Comparison of ENCODE assay signal across 21 mouse cellular contexts in genomic region chr6:56029986-56030385, GRCm38 (mm10). TPM values are rescaled to one million over a fixed set of nuclear protein-coding genes. Genes with fewer than 3 reads are reported as not detected.
"Had no signal": no experiment of that assay in that cellular context is flagged by ENCODE, and none has a peak within 500 bp of the region (broad histone marks: within the 10 kb centered on the region; RNA-seq: fewer than 3 reads in every experiment).

No protein-coding gene starts in this region.

- H3K4me2 ChIP-seq: liver, embryonic 12.5 days; lung, embryonic 14.5 days; neural tube, embryonic 12.5 days; stomach, embryonic 15.5 days had no signal

- ATAC-seq: liver, embryonic 12.5 days; midbrain, embryonic 16.5 days had no signal

- DNase-seq: lung, adult 18-20 months; lung, embryonic 14.5 days; lung, postnatal 10 days; lung, postnatal 4 days; right cerebral cortex, postnatal 14 days; thymus, adult 2 months; thymus, postnatal 25 days; thymus, postnatal 4 days had no signal

- H3K27ac ChIP-seq: liver, embryonic 12.5 days; liver, embryonic 14.5 days; midbrain, embryonic 10.5 days; neural tube, embryonic 12.5 days; stomach, embryonic 15.5 days; stomach, postnatal 0 days had no signal

- H3K9ac ChIP-seq: liver, embryonic 12.5 days; liver, embryonic 14.5 days; lung, embryonic 14.5 days; neural tube, embryonic 12.5 days; stomach, embryonic 15.5 days had no signal

- H3K4me3 ChIP-seq: liver, embryonic 12.5 days; midbrain, embryonic 10.5 days; myocyte; neural tube, embryonic 12.5 days; stomach, embryonic 15.5 days had no signal

- H3K9me3 ChIP-seq: liver, embryonic 12.5 days; midbrain, embryonic 10.5 days; neural tube, embryonic 12.5 days; stomach, embryonic 15.5 days had no signal

- H3K36me3 ChIP-seq: liver, embryonic 12.5 days; midbrain, embryonic 10.5 days; neural tube, embryonic 12.5 days; stomach, embryonic 15.5 days had no signal

- H3K4me1 ChIP-seq: liver, embryonic 12.5 days; midbrain, embryonic 10.5 days; neural tube, embryonic 12.5 days; stomach, embryonic 15.5 days had no signal

- H3K27me3 ChIP-seq: liver, embryonic 12.5 days; neural tube, embryonic 12.5 days; stomach, embryonic 15.5 days had no signal

RNA-seq across cellular contexts. Expression of gene Ppp1r17, which starts 12.7 kb away (rescaled TPM):
- total RNA-seq: megakaryocyte, adult 5-6 weeks; megakaryocyte-erythroid progenitor cell, adult 5-6 weeks; neutrophil, adult 5-6 weeks had no signal
- polyA plus RNA-seq: liver, embryonic 12.5 days; liver, embryonic 14.5 days; liver, embryonic 16.5 days; lung, embryonic 14.5 days; myocyte; spleen, adult 2 months had no signal
